Mouse (Mus musculus): ENCODE results near the gene Grifin.

Grifin gene

GRCm38 (mm10) chr5:140589082-140589774 lies 24.4 kb upstream of the Grifin start:
- DNase-seq (ENCODE audit: low read depth, low spot score), result no peak

- no peak for DNase-seq (ENCODE audit: low read depth, low spot score)
These were observed 19.0 kb upstream of the Grifin start for GRCm38 (mm10) chr5:140583732-140584368.

GRCm38 (mm10) chr5:140582995-140583731 lies 18.3 kb upstream of the Grifin start:
- no peak for DNase-seq (ENCODE audit: low read depth, low spot score)

GRCm38 (mm10) chr5:140581569-140581968 lies 16.7 kb upstream of the Grifin start:
- peak; percentile 69 for DNase-seq (ENCODE audit: low read depth, low spot score)

GRCm38 (mm10) chr5:140579771-140580170 lies 14.9 kb upstream of the Grifin start:
- DNase-seq (ENCODE audit: low read depth, low spot score), result peak; percentile 62

- DNase-seq (ENCODE audit: low read depth, low spot score), result no peak
These were observed 14.3 kb upstream of the Grifin start for GRCm38 (mm10) chr5:140579221-140579620.

DNA sequence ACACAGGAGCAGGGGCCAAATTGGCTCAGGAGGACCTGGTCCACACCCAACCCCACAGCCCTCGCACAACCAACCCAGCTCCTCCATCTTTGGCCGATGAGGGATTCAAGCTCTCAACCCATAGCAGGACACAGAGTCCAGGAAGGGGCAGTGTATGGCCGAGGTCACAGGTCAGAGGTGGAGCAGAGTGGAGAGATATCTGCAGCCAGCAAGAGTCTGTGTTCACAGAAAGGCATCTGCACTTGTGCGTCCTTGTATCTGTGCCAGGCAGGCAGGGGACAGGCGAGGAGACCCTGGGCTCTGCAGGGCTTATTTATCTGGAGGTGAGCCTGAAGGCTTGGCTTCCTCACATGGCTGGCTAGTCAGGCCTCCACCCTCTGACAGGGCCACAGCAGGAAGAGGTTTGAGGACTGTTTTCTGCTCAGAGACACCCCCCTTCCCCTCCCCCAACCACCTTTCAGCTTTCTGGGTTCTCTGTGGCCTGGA lies 10.6 kb upstream of the Grifin start:
- no peak for DNase-seq (ENCODE audit: low read depth, low spot score)

DNA sequence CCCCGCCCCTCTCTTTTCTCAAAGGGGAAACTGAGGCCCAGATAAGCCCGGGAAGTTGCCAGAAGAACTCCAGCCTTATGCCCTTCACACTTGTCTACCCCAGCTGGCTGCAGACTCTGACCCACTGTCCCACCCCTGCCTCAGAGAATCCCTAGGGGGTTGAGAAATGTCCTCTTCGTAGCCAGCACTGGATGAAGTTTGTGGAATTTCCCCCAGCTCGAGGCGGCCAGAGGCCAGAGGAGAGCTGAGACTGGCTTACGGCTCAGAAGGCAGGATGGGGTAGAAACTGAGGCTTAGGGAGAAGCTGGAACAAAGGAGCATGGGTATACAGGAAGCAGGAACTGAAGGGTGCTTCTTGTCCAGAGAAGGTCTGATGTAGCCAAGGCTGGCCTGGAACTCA lies 7.7 kb upstream of the Grifin start:
- no peak for DNase-seq (ENCODE audit: low read depth, low spot score)

DNA sequence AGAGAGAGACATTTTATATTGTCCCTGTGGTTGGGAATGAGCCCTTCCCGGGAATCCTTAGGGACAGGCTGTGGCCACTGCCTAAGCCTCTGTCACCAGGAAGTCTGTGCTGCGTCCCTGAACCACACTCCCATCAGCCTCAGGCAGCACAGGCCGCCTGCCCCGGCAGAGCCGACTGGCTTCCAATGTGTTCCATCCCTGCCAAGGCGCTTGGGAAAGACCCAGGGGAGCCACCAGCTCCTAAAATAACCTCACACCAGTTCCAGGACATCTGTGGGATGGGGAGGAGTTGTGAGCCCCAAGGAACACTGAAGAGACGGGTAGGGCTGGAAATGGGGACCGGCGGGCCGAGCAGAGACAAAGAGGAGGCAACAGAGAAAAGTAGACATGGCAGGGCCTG lies 6.8 kb upstream of the Grifin start:
- no peak for DNase-seq (ENCODE audit: low read depth, low spot score)

DNA sequence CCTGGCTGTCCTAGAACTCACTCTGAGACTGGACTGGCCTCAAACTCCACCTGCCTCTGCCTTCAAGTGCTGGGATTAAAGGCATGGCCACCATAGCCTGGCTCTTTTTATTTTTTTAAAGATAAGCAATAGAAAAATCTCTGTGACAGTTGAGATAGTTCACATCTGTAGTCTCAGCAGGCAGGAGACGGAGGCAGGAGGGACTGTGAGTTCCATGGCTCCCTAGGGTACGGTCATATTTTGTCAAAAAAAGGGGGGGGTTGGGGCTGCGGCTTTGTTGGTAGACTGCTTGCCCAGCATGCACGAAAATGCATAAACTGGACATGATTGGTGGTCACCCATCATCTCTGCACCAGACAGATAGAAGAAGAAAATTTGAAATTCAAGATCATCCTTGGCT lies 6.3 kb upstream of the Grifin start:
- DNase-seq (ENCODE audit: low read depth, low spot score), result no peak

DNA sequence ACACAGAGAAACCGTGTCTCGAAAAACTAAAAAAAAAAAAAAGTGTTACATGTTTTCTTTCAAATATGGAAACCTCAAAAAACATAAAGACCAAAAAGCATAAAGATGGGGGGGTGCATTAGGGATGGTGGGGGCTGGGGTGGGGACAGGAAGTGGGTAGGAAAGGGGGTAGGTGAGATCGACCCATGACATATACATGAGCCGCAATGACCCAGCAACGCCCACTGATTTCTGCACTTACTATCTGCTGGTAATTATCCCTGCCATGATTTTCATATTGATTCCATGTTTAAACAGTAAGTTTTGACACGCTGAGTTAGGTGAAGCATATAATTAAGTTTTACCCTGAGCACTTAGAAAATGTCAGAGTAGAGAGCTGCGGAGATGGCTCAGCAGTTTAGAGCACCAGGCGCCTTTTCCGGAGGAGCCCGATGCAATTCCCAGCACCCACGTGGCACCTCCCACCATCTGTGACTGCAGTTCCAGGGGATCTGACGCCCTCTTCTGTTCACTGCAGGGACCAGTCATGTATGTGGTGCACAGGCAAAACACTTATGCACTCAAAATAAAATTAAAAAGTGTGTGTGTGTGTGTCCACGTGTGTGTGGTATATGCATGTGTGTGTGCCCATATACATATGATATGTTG lies 5.5 kb upstream of the Grifin start:
- DNase-seq (ENCODE audit: low read depth, low spot score), result no peak

GRCm38 (mm10) chr5:140569032-140569595 lies 4.2 kb upstream of the Grifin start:
- no peak for DNase-seq (ENCODE audit: low read depth, low spot score)

DNA sequence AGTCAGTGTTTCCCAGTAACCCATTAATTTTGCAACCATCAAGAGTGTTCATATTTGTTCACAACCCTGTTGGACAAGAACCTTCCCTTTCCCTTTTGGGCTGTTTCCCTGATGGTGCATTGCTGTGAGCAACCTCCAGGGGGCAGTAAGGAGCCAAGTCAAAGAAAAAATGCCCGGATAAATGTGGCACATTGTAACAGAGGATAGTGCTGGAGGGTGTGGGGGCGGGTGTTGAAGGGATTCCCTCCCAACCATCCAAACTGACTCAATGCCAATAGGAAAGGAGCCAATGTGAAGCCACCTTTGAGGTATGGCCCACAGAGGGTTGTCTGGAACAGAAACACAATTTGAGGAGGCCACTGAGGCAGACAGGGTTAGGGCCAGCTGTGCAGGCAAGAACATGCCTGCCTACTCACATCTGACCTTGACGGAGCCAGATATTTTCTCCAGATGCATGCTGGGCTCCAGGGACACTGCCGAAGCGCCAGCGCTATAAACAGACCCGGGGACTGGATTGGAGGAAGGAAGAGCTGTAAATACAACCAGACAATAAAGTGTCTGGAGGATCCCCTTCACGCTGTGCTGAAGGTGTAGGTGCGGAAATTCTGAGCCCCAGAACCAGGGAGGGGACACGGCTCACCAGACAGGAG lies 3.6 kb upstream of the Grifin start:
- DNase-seq (ENCODE audit: low read depth, low spot score), result peak; percentile 63

- no peak for DNase-seq (ENCODE audit: low read depth, low spot score)
These were observed 2.9 kb upstream of the Grifin start for GRCm38 (mm10) chr5:140567751-140568150.

GRCm38 (mm10) chr5:140567321-140567720 lies 2.5 kb upstream of the Grifin start:
- DNase-seq (ENCODE audit: low read depth, low spot score), result no peak

GRCm38 (mm10) chr5:140566271-140566670 lies 1.4 kb upstream of the Grifin start:
- DNase-seq (ENCODE audit: low read depth, low spot score), result no peak

DNA sequence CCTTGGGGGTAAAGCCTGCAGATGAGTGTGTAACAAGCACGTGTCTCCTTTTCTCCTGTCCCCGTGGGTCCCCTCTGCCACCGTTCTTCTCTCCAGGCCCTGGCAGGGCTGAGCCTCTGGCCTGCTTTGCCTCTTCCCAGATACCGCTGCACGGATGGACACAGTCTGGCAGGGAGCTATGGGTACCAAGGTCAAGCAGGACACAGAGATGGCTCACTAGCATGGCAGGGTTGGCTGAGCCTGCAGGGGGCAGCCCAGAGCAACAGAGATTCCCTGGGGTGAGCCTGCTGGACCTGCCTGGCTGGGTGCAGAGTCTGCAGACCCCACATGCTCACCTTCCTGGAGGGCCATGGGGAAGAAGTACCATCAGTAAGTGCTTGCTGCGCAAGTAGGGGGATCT lies 985 bp upstream of the Grifin start:
- no peak for DNase-seq (ENCODE audit: low read depth, low spot score)

- DNase-seq (ENCODE audit: low read depth, low spot score), result no peak
These were observed 580 bp upstream of the Grifin start for GRCm38 (mm10) chr5:140565451-140565850.

DNA sequence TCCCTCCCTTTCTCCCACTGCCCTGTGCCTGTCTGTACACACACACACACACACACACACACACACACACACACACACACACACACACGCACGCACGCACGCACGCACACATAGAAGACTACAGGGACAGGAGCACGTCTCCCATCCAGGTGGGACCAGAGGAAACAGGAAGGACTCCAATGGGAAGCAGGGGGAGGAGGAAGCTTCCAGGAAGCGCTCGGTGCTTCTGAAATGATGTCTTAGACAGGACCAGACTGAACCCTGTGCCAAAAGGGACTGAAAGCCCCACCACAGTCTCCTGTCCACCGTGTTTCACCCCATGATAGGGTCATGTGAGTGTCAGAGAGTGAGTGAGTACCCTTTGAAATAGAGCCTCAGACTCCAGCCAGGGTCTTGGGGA lies 2.3 kb downstream of the Grifin start:
- no peak for DNase-seq (ENCODE audit: low read depth, low spot score)

- DNase-seq (ENCODE audit: low read depth, low spot score), result no peak
These were observed 8.0 kb downstream of the Grifin start for GRCm38 (mm10) chr5:140556859-140557258.

DNA sequence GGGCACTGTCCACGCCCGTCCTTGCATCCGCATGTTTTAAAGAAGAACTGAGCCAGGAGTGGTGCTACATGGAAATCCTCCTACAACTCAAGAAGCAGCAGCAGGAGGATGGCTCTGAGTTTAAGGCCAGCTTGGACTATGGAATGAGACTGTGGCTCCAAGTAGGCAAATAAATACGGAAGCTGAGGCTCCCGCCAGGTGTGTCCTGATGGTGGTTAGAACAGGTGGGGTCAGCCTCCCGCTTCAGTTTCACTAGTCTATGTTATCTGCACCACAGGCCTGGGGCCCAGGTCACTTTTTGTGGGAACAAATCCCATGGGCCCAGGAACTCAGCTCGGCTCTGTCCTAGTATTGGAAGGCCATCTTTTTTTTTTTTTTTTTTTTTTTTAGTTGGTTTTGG lies 11.2 kb downstream of the Grifin start:
- no peak for DNase-seq (ENCODE audit: low read depth, low spot score)
